Mouse (Mus musculus): ENCODE results near the gene Spata13.

DNA sequence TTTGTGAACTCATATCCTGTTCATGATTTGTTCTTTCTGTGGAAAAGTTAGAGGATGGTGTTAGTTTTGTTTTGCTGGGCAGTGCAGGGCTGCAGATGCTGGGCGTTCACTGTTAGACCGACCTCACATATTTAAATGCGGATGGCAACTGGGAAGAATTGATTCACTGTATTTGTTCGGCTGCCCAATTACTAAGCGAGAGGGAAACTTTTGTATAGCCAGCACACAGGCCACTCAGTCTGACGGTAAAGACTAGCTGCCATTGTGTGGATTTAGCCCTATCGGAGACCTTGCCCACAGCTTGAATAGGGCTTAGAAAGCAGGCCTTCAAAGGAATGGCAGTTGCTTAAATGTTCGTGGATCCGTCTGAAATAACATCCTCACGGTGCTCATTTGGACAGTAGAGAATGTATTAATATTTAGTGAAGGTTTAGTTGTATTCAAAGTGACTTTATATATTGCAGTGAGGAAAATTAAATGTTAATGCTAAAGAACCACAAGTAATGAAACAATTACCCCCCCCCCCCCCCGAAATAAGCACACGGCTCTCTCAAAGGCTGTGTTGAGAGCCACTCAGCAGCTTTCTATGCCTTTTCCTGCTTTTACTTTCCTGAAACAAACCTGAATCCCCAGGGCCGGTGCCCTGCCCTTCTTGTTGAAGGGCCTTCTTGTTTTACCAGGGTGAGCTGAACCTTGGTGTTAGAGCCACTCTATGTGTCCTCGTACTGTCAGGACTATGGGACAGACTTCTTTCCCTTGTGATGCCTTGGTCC is 9.5 kb downstream of the Spata13 start:
- no peak for TF ChIP-seq TAL1 (IDR thresholded peaks at IDR 0.05; ENCODE audit: low read length)
- no peak for TF ChIP-seq GATA1 (IDR thresholded peaks at IDR 0.05; ENCODE audit: low read length)

Data from erythroblast, embryonic 14.5 days (primary cell).